Mouse (Mus musculus): ENCODE data around the gene Gm20532. TPM values are rescaled to one million over a fixed set of nuclear protein-coding genes. Genes with fewer than 3 reads are reported as not detected.

Gm20532 gene
- polyA plus RNA-seq, 1 experiment = not detected

GRCm38 (mm10) chr2:26547481-26547880, 39.0 kb upstream of the Gm20532 start:
- peaks cover 34% of the 10 kb centered on the region for H3K4me1 ChIP-seq (ENCODE audit: control insufficient read depth, insufficient read depth, insufficient read length, low read length)
- no peaks in the 10 kb centered on the region for H3K27me3 ChIP-seq (ENCODE audit: control insufficient read depth, insufficient read depth, low read length)
- no peaks in the 10 kb centered on the region for H3K36me3 ChIP-seq (ENCODE audit: control insufficient read depth, insufficient read depth, low read length)
- TF ChIP-seq POLR2A (IDR thresholded peaks at IDR 0.05; ENCODE audit: low read depth, low read length) = no peak
- no peak for TF ChIP-seq CTCF (IDR thresholded peaks at IDR 0.05; ENCODE audit: extremely low read depth, insufficient read length, insufficient replicate concordance, low read depth, low read length)
- no peak overlapping the region for H3K27ac ChIP-seq (ENCODE audit: insufficient read depth, low read depth, low read length)
- no peak overlapping the region for H3K4me3 ChIP-seq (ENCODE audit: low read depth, low read length)
- 57% methylated on average over 2 of the region's 2 CpGs for WGBS

- TF ChIP-seq POLR2A (IDR thresholded peaks at IDR 0.05; ENCODE audit: low read depth, low read length) (no peak), CTCF (IDR thresholded peaks at IDR 0.05; ENCODE audit: extremely low read depth, insufficient read length, insufficient replicate concordance, low read depth, low read length) (no peak)
- Histone ChIP-seq H3K4me1 (ENCODE audit: control insufficient read depth, insufficient read depth, insufficient read length, low read length) (peaks cover 26% of the 10 kb centered on the region), H3K36me3 (ENCODE audit: control insufficient read depth, insufficient read depth, low read length) (no peaks in the 10 kb centered on the region), H3K4me3 (ENCODE audit: low read depth, low read length) (no peak overlapping the region), H3K27ac (ENCODE audit: insufficient read depth, low read depth, low read length) (peak overlapping the region; percentile 18), H3K27me3 (ENCODE audit: control insufficient read depth, insufficient read depth, low read length) (no peaks in the 10 kb centered on the region)
- WGBS = 71% methylated on average over 10 of the region's 10 CpGs
Measured at GRCm38 (mm10) chr2:26549801-26550200, 36.6 kb upstream of the Gm20532 start.

GRCm38 (mm10) chr2:26550205-26550604, 36.2 kb upstream of the Gm20532 start:
- Histone ChIP-seq H3K36me3 (ENCODE audit: control insufficient read depth, insufficient read depth, low read length) (no peaks in the 10 kb centered on the region), H3K27me3 (ENCODE audit: control insufficient read depth, insufficient read depth, low read length) (no peaks in the 10 kb centered on the region), H3K4me3 (ENCODE audit: low read depth, low read length) (no peak overlapping the region), H3K4me1 (ENCODE audit: control insufficient read depth, insufficient read depth, insufficient read length, low read length) (peaks cover 28% of the 10 kb centered on the region), H3K27ac (ENCODE audit: insufficient read depth, low read depth, low read length) (peak overlapping the region; percentile 18; the same call in 1 of the 2 replicates)
- TF ChIP-seq POLR2A (IDR thresholded peaks at IDR 0.05; ENCODE audit: low read depth, low read length) (no peak), CTCF (IDR thresholded peaks at IDR 0.05; ENCODE audit: extremely low read depth, insufficient read length, insufficient replicate concordance, low read depth, low read length) (no peak)
- WGBS = 46% methylated on average over 3 of the region's 3 CpGs

- H3K36me3 ChIP-seq (ENCODE audit: control insufficient read depth, insufficient read depth, low read length) = no peaks in the 10 kb centered on the region
- peaks cover 30% of the 10 kb centered on the region for H3K4me1 ChIP-seq (ENCODE audit: control insufficient read depth, insufficient read depth, insufficient read length, low read length)
- no peak for TF ChIP-seq POLR2A (IDR thresholded peaks at IDR 0.05; ENCODE audit: low read depth, low read length)
- no peak for TF ChIP-seq CTCF (IDR thresholded peaks at IDR 0.05; ENCODE audit: extremely low read depth, insufficient read length, insufficient replicate concordance, low read depth, low read length)
- H3K27me3 ChIP-seq (ENCODE audit: control insufficient read depth, insufficient read depth, low read length) = no peaks in the 10 kb centered on the region
- H3K4me3 ChIP-seq (ENCODE audit: low read depth, low read length) = no peak overlapping the region
- no peak overlapping the region for H3K27ac ChIP-seq (ENCODE audit: insufficient read depth, low read depth, low read length)
- 33% methylated on average over 3 of the region's 3 CpGs for WGBS
Measured at GRCm38 (mm10) chr2:26550777-26551176, 35.7 kb upstream of the Gm20532 start.

- peaks cover 33% of the 10 kb centered on the region for H3K4me1 ChIP-seq (ENCODE audit: control insufficient read depth, insufficient read depth, insufficient read length, low read length)
- H3K27ac ChIP-seq (ENCODE audit: insufficient read depth, low read depth, low read length) = no peak overlapping the region
- no peaks in the 10 kb centered on the region for H3K27me3 ChIP-seq (ENCODE audit: control insufficient read depth, insufficient read depth, low read length)
- H3K4me3 ChIP-seq (ENCODE audit: low read depth, low read length) = no peak overlapping the region
- TF ChIP-seq CTCF (IDR thresholded peaks at IDR 0.05; ENCODE audit: extremely low read depth, insufficient read length, insufficient replicate concordance, low read depth, low read length) = no peak
- TF ChIP-seq POLR2A (IDR thresholded peaks at IDR 0.05; ENCODE audit: low read depth, low read length) = no peak
- no peaks in the 10 kb centered on the region for H3K36me3 ChIP-seq (ENCODE audit: control insufficient read depth, insufficient read depth, low read length)
- WGBS = 80% methylated on average over 8 of the region's 8 CpGs
Measured at GRCm38 (mm10) chr2:26551446-26551845, 35.0 kb upstream of the Gm20532 start.

GRCm38 (mm10) chr2:26552066-26552465, 34.4 kb upstream of the Gm20532 start:
- H3K27ac ChIP-seq (ENCODE audit: insufficient read depth, low read depth, low read length) = no peak overlapping the region
- no peaks in the 10 kb centered on the region for H3K27me3 ChIP-seq (ENCODE audit: control insufficient read depth, insufficient read depth, low read length)
- TF ChIP-seq POLR2A (IDR thresholded peaks at IDR 0.05; ENCODE audit: low read depth, low read length) (no peak), CTCF (IDR thresholded peaks at IDR 0.05; ENCODE audit: extremely low read depth, insufficient read length, insufficient replicate concordance, low read depth, low read length) (no peak)
- H3K4me1 ChIP-seq (ENCODE audit: control insufficient read depth, insufficient read depth, insufficient read length, low read length) = peaks cover 29% of the 10 kb centered on the region
- no peak overlapping the region for H3K4me3 ChIP-seq (ENCODE audit: low read depth, low read length)
- H3K36me3 ChIP-seq (ENCODE audit: control insufficient read depth, insufficient read depth, low read length) = no peaks in the 10 kb centered on the region
- WGBS = 97% methylated on average over 2 of the region's 2 CpGs

- no peak overlapping the region for H3K4me3 ChIP-seq (ENCODE audit: low read depth, low read length)
- WGBS = 54% methylated on average over 9 of the region's 9 CpGs
- H3K4me1 ChIP-seq (ENCODE audit: control insufficient read depth, insufficient read depth, insufficient read length, low read length) = peaks cover 27% of the 10 kb centered on the region
- no peaks in the 10 kb centered on the region for H3K36me3 ChIP-seq (ENCODE audit: control insufficient read depth, insufficient read depth, low read length)
- H3K27ac ChIP-seq (ENCODE audit: insufficient read depth, low read depth, low read length) = no peak overlapping the region
- TF ChIP-seq POLR2A (IDR thresholded peaks at IDR 0.05; ENCODE audit: low read depth, low read length) (no peak), CTCF (IDR thresholded peaks at IDR 0.05; ENCODE audit: extremely low read depth, insufficient read length, insufficient replicate concordance, low read depth, low read length) (no peak)
- no peaks in the 10 kb centered on the region for H3K27me3 ChIP-seq (ENCODE audit: control insufficient read depth, insufficient read depth, low read length)
Measured at GRCm38 (mm10) chr2:26553904-26554303, 32.5 kb upstream of the Gm20532 start.

All from small intestine, adult 2 months (tissue).